Mouse (Mus musculus) cortical plate, adult 2 months (tissue): ENCODE measurements around the gene Tomm40l.

Experiments
- CTCF ChIP-seq: fragments of 200-500 bp; IDR thresholded peaks from 2 replicates; pipeline ENCODE4 v1.5.1; 2011; ENCODE audit warnings: mild to moderate bottlenecking, control low read depth, low read length; ENCODE audit not compliant: insufficient read depth; ENCODE audit errors: extremely low read depth
- POLR2A ChIP-seq: fragments of 200-500 bp; IDR thresholded peaks from 2 replicates; pipeline ENCODE4 v1.6.1; 2011; ENCODE audit warnings: mild to moderate bottlenecking, low read length, control low read depth; ENCODE audit not compliant: insufficient read depth; ENCODE audit errors: extremely low read depth

- TF ChIP-seq POLR2A (no peak), CTCF (no peak)
These were observed 35.5 kb upstream of the Tomm40l start for GRCm38 (mm10) chr1:171257781-171258180.
